Mouse (Mus musculus): ENCODE data around the gene Mga. TPM values are rescaled to one million over a fixed set of nuclear protein-coding genes. Genes with fewer than 3 reads are reported as not detected.

Mga gene
- polyA plus RNA-seq, 1 experiment from 2014 or later: 30.7 TPM

- Histone ChIP-seq H3K36me3 (replicated peaks) (peaks cover 6% of the 10 kb centered on the region; the same call in 1 of the 2 replicates), H3K27ac (no peak overlapping the region), H3K4me1 (no peaks in the 10 kb centered on the region), H3K4me3 (no peak overlapping the region), H3K27me3 (replicated peaks) (no peaks in the 10 kb centered on the region), H3K4me2 (no peak overlapping the region), H3K9ac (no peak overlapping the region), H3K9me3 (no peaks in the 10 kb centered on the region)
- WGBS: 87% methylated on average over 1 of the region's 1 CpGs
- ATAC-seq (replicated peaks): no peak
Measured at GRCm38 (mm10) chr2:119917631-119918369, 20.8 kb downstream of the Mga start.

DNA sequence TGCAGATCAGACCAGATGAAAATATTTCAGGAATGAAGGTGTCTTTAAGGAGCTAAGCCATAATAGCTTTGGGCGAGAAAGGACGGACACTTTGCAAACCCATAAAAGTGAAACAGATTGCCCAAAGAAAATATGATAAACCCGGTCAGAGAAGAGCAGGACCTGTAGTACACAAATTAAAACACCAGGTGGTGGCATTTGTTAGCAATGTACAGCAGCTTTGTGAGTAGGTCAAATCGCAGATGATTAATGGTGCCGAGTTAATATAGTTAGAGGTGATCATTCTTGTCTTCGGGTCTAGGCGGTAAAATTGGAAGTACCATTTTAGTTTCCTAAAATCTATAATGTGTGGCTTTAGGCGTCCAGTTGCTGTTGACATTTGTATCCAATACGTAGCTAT is 73.5 kb downstream of the Mga start:
- H3K4me1 ChIP-seq: peaks cover 27% of the 10 kb centered on the region
- H3K4me2 ChIP-seq: no peak overlapping the region
- H3K9me3 ChIP-seq: no peaks in the 10 kb centered on the region
- H3K27ac ChIP-seq: no peak overlapping the region
- H3K27me3 ChIP-seq (replicated peaks): no peaks in the 10 kb centered on the region
- H3K36me3 ChIP-seq (replicated peaks): 0 out of 2 replicates have a peak, but pooled peaks cover 3% of the 10 kb centered on the region
- H3K4me3 ChIP-seq: no peak overlapping the region
- WGBS: 50% methylated on average over 9 of the region's 9 CpGs
- H3K9ac ChIP-seq: no peak overlapping the region
- no peak for ATAC-seq (replicated peaks)

DNA sequence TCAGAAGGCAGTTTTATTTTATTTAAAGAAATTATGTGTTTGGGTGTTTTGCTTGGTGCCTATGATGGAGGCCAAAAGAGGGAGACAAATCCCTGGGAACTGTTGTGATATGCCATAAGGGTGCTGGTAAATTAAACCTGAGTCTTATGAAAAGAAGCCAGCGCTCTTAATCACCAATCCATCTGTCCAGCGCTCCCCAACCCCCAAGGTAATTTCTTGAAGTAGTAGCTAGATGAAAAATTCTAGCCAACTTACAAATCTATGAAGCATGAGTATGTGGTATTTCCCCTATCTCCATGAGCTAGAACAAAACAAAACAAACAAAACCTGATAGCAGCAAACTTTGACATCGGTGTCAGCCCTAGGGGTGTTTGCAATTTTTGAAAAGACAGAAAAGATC is 74.3 kb downstream of the Mga start:
- ATAC-seq (replicated peaks): no peak
- Histone ChIP-seq H3K4me1 (peaks cover 27% of the 10 kb centered on the region), H3K9ac (no peak overlapping the region), H3K27me3 (replicated peaks) (no peaks in the 10 kb centered on the region), H3K9me3 (no peaks in the 10 kb centered on the region), H3K4me2 (peak overlapping the region; percentile 69; the same call in 1 of the 2 replicates), H3K4me3 (peak overlapping the region; percentile 78; the same call in 1 of the 2 replicates), H3K36me3 (replicated peaks) (no peaks in the 10 kb centered on the region), H3K27ac (0 out of 2 replicates have a peak overlapping the region, but pooled peaks have one; percentile 25)
- WGBS: 75% methylated on average over 3 of the region's 3 CpGs

DNA sequence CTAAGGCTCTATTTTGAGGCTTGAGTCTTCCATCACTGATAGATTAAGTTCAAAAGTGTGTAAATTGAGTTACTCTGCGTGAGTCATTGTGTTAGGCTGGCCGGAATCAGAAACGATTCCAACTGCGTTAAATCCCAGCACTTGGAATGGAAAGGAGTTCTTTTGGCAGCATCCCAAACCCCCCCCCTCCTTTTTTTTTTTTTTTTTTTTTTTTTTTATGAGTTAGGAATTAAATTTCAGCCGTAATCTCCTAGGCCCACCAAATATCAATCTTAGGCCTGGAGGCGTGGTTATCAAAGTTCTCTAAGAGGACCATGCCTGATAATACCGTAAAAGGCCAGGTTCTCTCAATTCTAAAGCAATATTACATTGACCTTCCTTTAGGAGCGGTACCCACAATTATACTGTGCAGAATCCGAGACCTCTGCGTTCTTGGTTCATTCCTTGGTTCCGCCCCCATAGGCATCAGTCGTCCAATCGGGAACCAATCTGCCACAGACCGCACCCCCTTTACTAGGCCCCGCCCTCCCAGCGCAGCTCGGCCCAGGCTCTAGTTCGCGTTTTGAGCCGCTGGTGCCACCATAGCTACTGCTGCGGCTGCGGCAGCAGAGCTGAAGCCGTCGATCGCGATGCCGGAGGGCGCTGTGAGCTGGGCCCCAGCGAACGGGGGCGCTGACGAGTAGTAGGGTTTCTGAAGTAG is 75.0 kb downstream of the Mga start:
- ATAC-seq (replicated peaks): peak; percentile 99
- WGBS: 1% methylated on average over 32 of the region's 32 CpGs
- peaks cover 32% of the 10 kb centered on the region for H3K4me1 ChIP-seq

DNA sequence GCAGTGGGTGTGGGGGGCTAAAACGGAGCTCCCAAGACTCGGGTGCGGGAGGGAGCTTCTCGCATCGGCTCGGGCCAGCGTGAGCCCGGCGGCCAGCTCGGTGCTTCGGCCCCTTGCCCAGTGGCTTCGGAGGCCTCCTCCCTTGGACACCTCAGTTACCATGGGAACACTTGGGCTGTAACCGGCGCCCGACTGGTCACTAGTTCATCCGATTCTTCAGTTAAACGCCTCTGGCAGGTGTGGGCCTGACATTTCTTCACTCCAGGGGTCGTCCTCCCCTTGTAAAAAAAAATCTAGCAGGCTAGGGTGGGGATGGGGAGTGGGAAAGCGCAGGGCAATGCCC is 75.5 kb downstream of the Mga start, which contains the start of gene Mapkbp1:
Gene Mapkbp1, plus strand, starts transcription at position 163 of the 343 bp plus-strand sequence.
- WGBS: 1% methylated on average over 19 of the region's 19 CpGs
- Histone ChIP-seq H3K4me3 (peak within 1 kb of the TSS; percentile 78), H3K27ac (peak within 1 kb of the TSS; percentile 80), H3K4me2 (peak within 1 kb of the TSS; percentile 69), H3K9me3 (no peaks in the 10 kb centered on the region), H3K4me1 (peaks cover 32% of the 10 kb centered on the region), H3K9ac (peak within 1 kb of the TSS; percentile 84), H3K27me3 (replicated peaks) (no peaks in the 10 kb centered on the region), H3K36me3 (replicated peaks) (no peaks in the 10 kb centered on the region)
- peak; percentile 81 for ATAC-seq (replicated peaks)

More for the DNA sequence above, 75.0 kb downstream of the Mga start:
- Histone ChIP-seq H3K36me3 (replicated peaks) (no peaks in the 10 kb centered on the region), H3K4me3 (peak overlapping the region; percentile 78), H3K9ac (peak overlapping the region; percentile 84), H3K27me3 (replicated peaks) (no peaks in the 10 kb centered on the region), H3K9me3 (no peaks in the 10 kb centered on the region), H3K4me2 (peak overlapping the region; percentile 69), H3K27ac (peak overlapping the region; percentile 80)

DNA sequence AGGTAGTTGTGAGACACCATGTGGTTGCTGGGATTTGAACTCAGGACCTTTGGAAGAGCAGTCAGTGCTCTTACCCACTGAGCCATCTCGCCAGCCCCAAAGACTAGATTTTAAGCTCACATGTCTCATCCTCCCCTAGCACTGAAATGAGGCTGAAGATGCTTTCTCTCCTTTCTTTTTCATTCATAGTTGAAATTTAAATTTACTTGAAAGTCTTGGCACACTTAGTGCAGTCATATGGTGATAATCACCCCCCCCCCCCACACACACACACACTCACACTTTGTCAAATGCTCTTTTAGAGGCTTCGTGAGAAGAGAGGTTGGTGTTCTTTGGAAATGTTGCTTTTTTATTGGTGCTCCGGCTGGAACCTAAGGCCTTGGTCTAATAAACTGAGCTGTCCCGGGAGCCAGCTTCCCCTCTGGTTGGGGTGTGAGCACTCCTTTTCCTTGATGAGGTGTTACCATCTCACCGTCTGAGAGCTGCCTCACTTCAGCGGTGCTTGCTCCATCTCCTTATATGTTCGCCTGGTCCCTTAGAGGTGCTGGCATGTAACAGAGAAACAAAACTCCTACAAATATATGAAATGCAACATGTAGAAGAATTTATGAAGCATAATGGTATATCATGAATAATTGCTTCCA is 83.4 kb downstream of the Mga start:
- H3K4me1 ChIP-seq: peaks cover 11% of the 10 kb centered on the region
- no peak for ATAC-seq (replicated peaks)
- H3K36me3 ChIP-seq (replicated peaks): 0 out of 2 replicates have a peak, but pooled peaks cover 5% of the 10 kb centered on the region
- H3K9ac ChIP-seq: no peak overlapping the region
- 89% methylated on average over 7 of the region's 7 CpGs for WGBS
- no peaks in the 10 kb centered on the region for H3K27me3 ChIP-seq (replicated peaks)
- no peak overlapping the region for H3K27ac ChIP-seq
- H3K4me3 ChIP-seq: no peak overlapping the region
- H3K9me3 ChIP-seq: no peaks in the 10 kb centered on the region
- no peak overlapping the region for H3K4me2 ChIP-seq

DNA sequence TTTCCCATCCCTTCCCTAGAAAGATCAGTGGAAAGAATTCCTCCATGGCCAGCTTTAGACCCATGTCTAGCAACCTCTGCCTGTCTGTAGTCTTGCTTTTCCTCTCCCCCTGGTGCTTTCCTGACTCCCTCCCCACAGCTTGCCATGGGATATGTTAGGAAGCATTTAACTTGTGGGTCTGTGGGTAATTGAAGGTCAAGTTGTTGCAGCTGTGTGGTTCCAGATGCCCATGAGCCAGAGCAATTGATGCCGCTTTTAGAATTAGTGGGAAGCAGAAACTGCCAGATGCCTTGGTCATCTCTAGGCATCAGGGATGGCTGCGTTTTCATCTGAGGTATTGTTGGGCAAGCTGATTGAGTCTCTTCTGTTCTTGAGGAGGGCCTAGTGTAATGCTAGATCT is 84.6 kb downstream of the Mga start:
- no peak overlapping the region for H3K4me3 ChIP-seq
- no peak overlapping the region for H3K27ac ChIP-seq
- no peaks in the 10 kb centered on the region for H3K9me3 ChIP-seq
- no peaks in the 10 kb centered on the region for H3K27me3 ChIP-seq (replicated peaks)
- 0 out of 2 replicates have a peak, but pooled peaks cover 5% of the 10 kb centered on the region for H3K36me3 ChIP-seq (replicated peaks)
- no peak overlapping the region for H3K9ac ChIP-seq
- H3K4me2 ChIP-seq: no peak overlapping the region
- peaks cover 9% of the 10 kb centered on the region for H3K4me1 ChIP-seq
- ATAC-seq (replicated peaks): no peak
- 88% methylated on average over 2 of the region's 2 CpGs for WGBS

DNA sequence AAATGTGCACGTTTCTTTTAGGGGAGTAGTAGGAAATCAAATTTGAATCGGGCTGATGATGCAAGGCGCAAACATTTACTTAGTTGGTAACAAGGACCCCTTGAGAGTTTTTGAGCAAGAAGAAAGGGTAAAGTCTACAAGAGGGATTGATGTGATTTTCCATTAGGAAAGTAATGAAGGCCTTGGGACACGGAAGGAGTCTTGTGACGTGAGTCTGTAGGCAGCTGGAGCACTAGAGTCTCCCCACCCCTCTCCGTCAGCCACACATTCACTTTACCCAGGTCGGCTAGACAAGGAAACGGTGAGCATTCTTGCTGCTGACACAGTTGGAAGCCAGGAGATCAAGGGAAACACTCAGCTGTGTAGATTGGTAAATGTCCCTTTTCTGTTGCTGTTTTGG is 88.8 kb downstream of the Mga start:
- Histone ChIP-seq H3K4me1 (no peaks in the 10 kb centered on the region), H3K4me3 (no peak overlapping the region), H3K4me2 (no peak overlapping the region), H3K27me3 (replicated peaks) (no peaks in the 10 kb centered on the region), H3K9me3 (no peaks in the 10 kb centered on the region), H3K36me3 (replicated peaks) (0 out of 2 replicates have a peak, but pooled peaks cover 5% of the 10 kb centered on the region), H3K9ac (no peak overlapping the region), H3K27ac (no peak overlapping the region; the same call in 1 of the 2 replicates)
- no peak for ATAC-seq (replicated peaks)
- WGBS: 66% methylated on average over 8 of the region's 8 CpGs

GRCm38 (mm10) chr2:119986369-119986768 is 89.3 kb downstream of the Mga start:
- WGBS: 70% methylated on average over 6 of the region's 6 CpGs
- Histone ChIP-seq H3K27me3 (replicated peaks) (no peaks in the 10 kb centered on the region), H3K4me2 (no peak overlapping the region), H3K36me3 (replicated peaks) (0 out of 2 replicates have a peak, but pooled peaks cover 5% of the 10 kb centered on the region), H3K4me3 (no peak overlapping the region), H3K4me1 (no peaks in the 10 kb centered on the region), H3K9me3 (no peaks in the 10 kb centered on the region), H3K27ac (no peak overlapping the region; the same call in 1 of the 2 replicates), H3K9ac (no peak overlapping the region)
- no peak for ATAC-seq (replicated peaks)

DNA sequence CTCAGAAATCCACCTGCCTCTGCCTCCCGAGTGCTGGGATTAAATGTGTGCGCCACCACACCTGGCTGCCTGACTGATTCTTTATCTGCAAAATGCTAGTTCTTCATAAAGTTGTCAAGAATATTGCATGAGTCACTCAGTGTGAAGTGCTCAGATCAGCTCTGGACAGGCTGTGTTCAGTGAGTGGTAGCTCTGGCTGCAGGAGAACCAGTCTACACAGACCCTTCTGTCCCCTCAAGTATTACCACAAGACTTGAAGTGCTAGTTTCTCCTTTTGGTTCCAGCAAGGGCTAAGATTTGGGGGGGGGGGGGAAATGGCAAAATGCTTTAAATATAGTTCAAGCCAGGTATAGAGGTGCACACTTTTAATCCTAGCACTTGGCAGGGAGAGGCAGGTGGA is 90.4 kb downstream of the Mga start:
- Histone ChIP-seq H3K27me3 (replicated peaks) (no peaks in the 10 kb centered on the region), H3K4me1 (no peaks in the 10 kb centered on the region), H3K4me2 (no peak overlapping the region), H3K4me3 (no peak overlapping the region), H3K36me3 (replicated peaks) (no peaks in the 10 kb centered on the region), H3K9me3 (no peaks in the 10 kb centered on the region), H3K9ac (no peak overlapping the region), H3K27ac (no peak overlapping the region)
- WGBS: 88% methylated on average over 2 of the region's 2 CpGs
- ATAC-seq (replicated peaks): no peak

- WGBS: 94% methylated on average over 4 of the region's 4 CpGs
- H3K36me3 ChIP-seq (replicated peaks): no peaks in the 10 kb centered on the region
- no peaks in the 10 kb centered on the region for H3K4me1 ChIP-seq
- no peak overlapping the region for H3K9ac ChIP-seq
- H3K4me2 ChIP-seq: no peak overlapping the region
- H3K27ac ChIP-seq: no peak overlapping the region
- H3K27me3 ChIP-seq (replicated peaks): no peaks in the 10 kb centered on the region
- no peaks in the 10 kb centered on the region for H3K9me3 ChIP-seq
- no peak overlapping the region for H3K4me3 ChIP-seq
- no peak for ATAC-seq (replicated peaks)
Measured at GRCm38 (mm10) chr2:119988952-119989351, 91.9 kb downstream of the Mga start.

DNA sequence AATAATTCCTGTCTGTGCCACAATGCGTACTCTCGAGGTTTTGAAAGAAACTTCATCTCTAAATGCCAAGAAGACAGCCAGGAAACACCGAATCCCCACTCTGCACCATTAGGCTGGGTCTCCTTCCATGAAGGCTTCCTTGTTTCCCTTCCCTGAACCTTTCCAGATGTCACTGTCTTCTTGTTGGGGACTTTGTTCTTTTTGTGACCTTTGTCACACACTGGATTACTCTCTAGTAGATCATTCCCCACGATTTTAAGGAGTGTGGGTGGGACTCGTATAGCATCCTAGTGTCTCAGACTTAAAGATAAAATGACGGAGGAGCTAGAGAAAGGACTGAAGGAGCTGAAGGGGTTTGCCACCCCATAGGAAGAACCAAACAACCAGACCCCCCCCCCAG is 93.9 kb downstream of the Mga start:
- Histone ChIP-seq H3K9ac (no peak overlapping the region), H3K36me3 (replicated peaks) (no peaks in the 10 kb centered on the region), H3K27ac (no peak overlapping the region), H3K4me2 (no peak overlapping the region), H3K4me1 (no peaks in the 10 kb centered on the region), H3K27me3 (replicated peaks) (no peaks in the 10 kb centered on the region), H3K4me3 (no peak overlapping the region), H3K9me3 (no peaks in the 10 kb centered on the region)
- WGBS: 86% methylated on average over 6 of the region's 6 CpGs
- ATAC-seq (replicated peaks): no peak

All from midbrain, embryonic 15.5 days (tissue).